Mouse (Mus musculus): Measurements from ENCODE around the gene Doc2g.

Doc2g gene

DNA sequence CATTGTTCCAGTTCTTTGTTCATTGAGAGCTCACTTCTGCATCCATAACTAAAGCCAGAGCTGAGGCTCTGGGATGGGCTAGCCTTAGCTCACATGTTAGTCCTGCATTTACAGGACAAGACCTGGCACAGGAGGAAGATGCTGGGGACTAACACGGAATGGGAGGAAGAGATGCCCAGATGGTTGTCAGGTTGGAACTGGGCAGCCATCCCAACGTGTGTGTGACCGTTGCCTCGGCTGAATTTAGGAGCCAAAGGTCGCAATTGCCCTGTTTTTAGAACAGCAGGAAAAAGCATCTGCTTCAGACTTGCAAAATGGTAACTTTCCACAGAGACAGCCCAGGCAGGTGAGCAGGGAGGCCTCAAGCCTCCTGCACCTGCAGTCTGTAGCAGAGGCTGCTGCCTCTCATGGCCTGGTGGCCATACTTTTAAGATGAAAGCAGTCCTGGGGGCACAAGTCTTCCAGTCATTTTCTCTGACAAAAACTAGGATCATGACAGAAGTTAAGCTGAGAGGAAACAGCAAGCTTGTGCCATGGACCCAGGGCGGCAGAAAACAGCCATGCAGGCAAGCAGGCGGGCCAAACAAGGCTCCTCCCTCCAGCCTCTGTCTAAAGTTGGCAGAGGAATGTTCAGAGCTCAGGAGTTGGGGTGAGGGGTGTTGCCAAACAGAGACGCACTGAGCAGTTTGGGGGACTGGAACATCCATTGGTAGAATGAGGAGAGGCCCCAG is 52.3 kb downstream of the Doc2g start:
- DNase-seq, result no peak

DNA sequence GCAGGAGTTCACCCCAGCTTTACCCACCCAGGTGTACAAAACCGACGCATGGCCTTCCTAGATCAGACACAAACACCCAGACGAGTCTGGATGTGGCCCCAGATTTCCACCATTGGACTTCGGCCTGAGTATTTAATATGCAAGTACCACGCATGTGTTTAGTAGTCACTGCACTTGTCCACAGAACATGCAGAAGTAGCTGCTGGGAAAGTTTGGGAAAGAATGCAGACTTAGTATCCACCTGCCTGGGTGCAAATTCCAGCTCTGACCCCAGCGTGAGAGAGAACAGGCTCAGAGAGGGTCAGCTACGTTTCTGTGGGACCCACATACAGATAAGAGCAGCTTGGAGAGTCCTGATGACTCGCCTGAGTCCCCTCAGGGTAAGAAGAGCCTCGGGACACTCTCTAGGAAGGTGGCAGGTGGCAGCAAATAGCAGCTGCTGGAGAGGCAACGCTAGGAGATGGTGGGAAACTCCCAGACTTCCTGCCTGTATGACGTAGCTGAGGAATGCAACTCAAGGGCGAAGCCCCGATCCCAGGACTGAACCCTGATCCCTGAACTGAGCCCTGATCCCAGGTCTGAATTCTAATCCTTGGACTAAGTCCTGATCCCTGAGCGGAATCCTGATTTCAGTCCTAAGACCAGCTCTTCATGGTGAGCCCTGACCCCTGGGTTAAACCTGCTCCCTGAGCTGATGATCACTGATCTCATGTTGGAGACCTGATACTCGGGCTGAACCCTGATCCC is 53.0 kb downstream of the Doc2g start:
- DNase-seq, result no peak
